ENCODE assay signal across 20 mouse cellular contexts in the genomic region with DNA sequence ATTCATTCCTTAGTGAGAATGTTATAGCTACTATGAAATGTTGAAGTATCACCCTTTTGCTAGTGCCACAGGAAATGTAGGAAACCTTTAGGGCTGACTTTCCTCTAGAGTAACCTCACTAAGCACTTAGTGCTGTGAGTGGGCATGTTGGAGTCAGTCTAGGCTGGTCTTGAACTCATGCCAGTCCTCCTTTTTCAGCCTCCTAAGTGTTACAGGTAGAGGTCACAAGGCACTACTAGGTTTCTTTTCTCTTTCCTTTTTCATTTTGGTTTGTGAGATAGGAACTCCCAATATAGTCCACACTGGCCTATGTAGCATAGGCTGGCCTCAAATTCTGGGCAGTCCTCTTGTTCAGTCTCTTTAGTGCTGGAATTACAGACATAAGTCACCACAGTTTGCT. TPM values are rescaled to one million over a fixed set of nuclear protein-coding genes. Genes with fewer than 3 reads are reported as not detected.
DNase-seq lines count a peak whose midpoint lies in the region; ATAC-seq and TF ChIP-seq lines count a peak whose summit lies in the region.
"Had no signal": no experiment of that assay in that cellular context is flagged by ENCODE, and none has a peak within 500 bp of the region (broad histone marks: within the 10 kb centered on the region; RNA-seq: fewer than 3 reads in every experiment).

No protein-coding gene starts in this region.

- H3K27ac ChIP-seq in layer of hippocampus, adult 2 months, result peak overlapping the region; percentile 93; the same call in 1 of the 2 replicates
- H3K27ac ChIP-seq: embryonic facial prominence, embryonic 12.5 days; forebrain, embryonic 15.5 days; heart, embryonic 13.5 days; limb, embryonic 12.5 days; liver, embryonic 15.5 days; midbrain, embryonic 12.5 days; neural tube, embryonic 13.5 days; stomach, embryonic 15.5 days had no signal

- ATAC-seq in cerebellum, adult (ENCODE audit: insufficient number of reproducible peaks, low FRiP score, low TSS enrichment), result no peak
- ATAC-seq in erythroid progenitor cell, adult 5-6 weeks (replicated peaks; ENCODE audit: low FRiP score, poor library complexity, severe bottlenecking), result no peak
- ATAC-seq: forebrain, embryonic 15.5 days; inflammation-experienced regulatory T-cells, adult 6 months had no signal

- no peaks in the 10 kb centered on the region for H3K79me2 ChIP-seq in myocyte (ENCODE audit: control insufficient read depth, insufficient read depth)

- no peaks in the 10 kb centered on the region for H3K36me3 ChIP-seq in myocyte (ENCODE audit: control insufficient read depth, insufficient read depth)
- H3K36me3 ChIP-seq: embryonic facial prominence, embryonic 12.5 days; forebrain, embryonic 15.5 days; heart, embryonic 13.5 days; limb, embryonic 12.5 days; liver, embryonic 15.5 days; midbrain, embryonic 12.5 days; neural tube, embryonic 13.5 days; stomach, embryonic 15.5 days had no signal

- H3K4me2 ChIP-seq in myocyte (ENCODE audit: low read depth), result peak overlapping the region; percentile 90

- no peak for TF ChIP-seq CTCF in layer of hippocampus, adult 2 months (conservative IDR thresholded peaks at IDR 0.05)

- no peak overlapping the region for H3ac ChIP-seq in myocyte (ENCODE audit: control insufficient read depth, insufficient read length)

- H3K4me3 ChIP-seq in layer of hippocampus, adult 2 months, result no peak overlapping the region; the same call in 1 of the 2 replicates
- peak overlapping the region; percentile 42 for H3K4me3 ChIP-seq in myocyte
- H3K4me3 ChIP-seq: liver, embryonic 15.5 days had no signal

- DNase-seq in cerebellum, adult 8-10 months, result peak; percentile 37
- DNase-seq in layer of hippocampus, adult 2 months (ENCODE audit: low spot score in 2 of 2), result no peak
- no peak for DNase-seq in layer of hippocampus, postnatal 25 days (ENCODE audit: extremely low spot score in 1 of 2, low spot score in 1 of 2)
- DNase-seq in brain, adult 2 months (ENCODE audit: low read depth, low spot score), result peak; percentile 29
- DNase-seq: thymus, adult 18-20 months had no signal

- H3K27me3 ChIP-seq in myocyte (ENCODE audit: control insufficient read depth, insufficient read depth, insufficient read length), result no peaks in the 10 kb centered on the region
- H3K27me3 ChIP-seq: CH12.LX had no signal

- no peak for TF ChIP-seq POLR2A in myocyte (IDR thresholded peaks at IDR 0.05; ENCODE audit: insufficient read length, low read depth)

TF ChIP-seq in myocyte, 11 proteins besides CTCF, POLR2A, EP300 and RAD21:
- TF ChIP-seq MYOD1 (IDR thresholded peaks at IDR 0.05; ENCODE audit: control insufficient read depth in 1 of 3, insufficient read length in 2 of 3, low read depth in 2 of 3), result no peak
- no peak for TF ChIP-seq MAX (IDR thresholded peaks at IDR 0.05; ENCODE audit: low read depth)
- TF ChIP-seq TCF12 (IDR thresholded peaks at IDR 0.05; ENCODE audit: insufficient read depth, poor library complexity, severe bottlenecking), result no peak
- TF ChIP-seq E2F4 (IDR thresholded peaks at IDR 0.05; ENCODE audit: insufficient read depth), result no peak
- TF ChIP-seq REST (IDR thresholded peaks at IDR 0.05; ENCODE audit: insufficient read depth, insufficient read length), result no peak
- TF ChIP-seq CEBPB (IDR thresholded peaks at IDR 0.05; ENCODE audit: insufficient read depth, poor library complexity, severe bottlenecking), result no peak
- no peak for TF ChIP-seq SRF (IDR thresholded peaks at IDR 0.05; ENCODE audit: control insufficient read depth, insufficient read length, low read depth)
- no peak for TF ChIP-seq USF1 (IDR thresholded peaks at IDR 0.05; ENCODE audit: low read depth)
- no peak for TF ChIP-seq POLR2AphosphoS2 (IDR thresholded peaks at IDR 0.05; ENCODE audit: insufficient read length, low read depth)
- TF ChIP-seq MYOG (IDR thresholded peaks at IDR 0.05; ENCODE audit: control insufficient read depth in 1 of 3, insufficient read depth in 1 of 3, insufficient read length in 2 of 3, low read depth in 2 of 3), result no peak
- TF ChIP-seq TCF3 (IDR thresholded peaks at IDR 0.05; ENCODE audit: insufficient read length, low read depth), result no peak
TF ChIP-seq in myocyte: peak in this region for 0.

RNA-seq across cellular contexts. Expression of a gene that starts 1.9 kb away (rescaled TPM):
- total RNA-seq in layer of hippocampus, adult 2 months (2021), result 1 to 10 TPM; 5.4 to 5.9 TPM
- 1 to 10 TPM; 3.2 to 3.3 TPM for total RNA-seq in layer of hippocampus, postnatal 25 days (2021)
- 4.9 TPM for polyA plus RNA-seq in myocyte (2012; fragmentation: generic; extraction: Trizol)
- not detected in 2 replicates for total RNA-seq in erythroid progenitor cell, adult 5-6 weeks (2015; ENCODE audit: low replicate concordance)
- total RNA-seq in erythroid progenitor cell, adult 5-6 weeks (2017; ENCODE audit: low replicate concordance), result not detected in 2 replicates
- total RNA-seq: CH12.LX; MEL; monocyte, adult 5-6 weeks had no signal

RNA-seq across cellular contexts. Expression of a gene that starts 25.0 kb away (rescaled TPM):
- total RNA-seq in layer of hippocampus, adult 2 months (2021), result 1 to 10 TPM; 2.4 to 3.2 TPM
- total RNA-seq in layer of hippocampus, postnatal 25 days (2021), result 1 to 10 TPM; 2.1 to 3.1 TPM
- 20.6 TPM for polyA plus RNA-seq in myocyte (2012; fragmentation: generic; extraction: Trizol)
- 12.3 and 13.8 TPM in 2 replicates for total RNA-seq in erythroid progenitor cell, adult 5-6 weeks (2015; ENCODE audit: low replicate concordance)
- total RNA-seq in erythroid progenitor cell, adult 5-6 weeks (2017; ENCODE audit: low replicate concordance), result 3.0 and 3.6 TPM in 2 replicates

RNA-seq across cellular contexts. Expression of a gene that starts 29.3 kb away (rescaled TPM):
- 10 to 100 TPM; 35.0 to 36.0 TPM for total RNA-seq in layer of hippocampus, adult 2 months (2021)
- 10 to 100 TPM; 34.6 to 37.0 TPM for total RNA-seq in layer of hippocampus, postnatal 25 days (2021)
- polyA plus RNA-seq in myocyte (2012; fragmentation: generic; extraction: Trizol), result 81.0 TPM
- total RNA-seq in erythroid progenitor cell, adult 5-6 weeks (2015; ENCODE audit: low replicate concordance), result 39.3 and 75.5 TPM in 2 replicates
- 14.8 and 16.6 TPM in 2 replicates for total RNA-seq in erythroid progenitor cell, adult 5-6 weeks (2017; ENCODE audit: low replicate concordance)

RNA-seq across cellular contexts. Expression of a gene that starts 29.4 kb away (rescaled TPM):
- total RNA-seq in layer of hippocampus, adult 2 months (2021), result 10 to 100 TPM; 70.3 to 73.4 TPM
- 10 to 100 TPM; 67.4 to 75.4 TPM for total RNA-seq in layer of hippocampus, postnatal 25 days (2021)
- polyA plus RNA-seq in myocyte (2012; fragmentation: generic; extraction: Trizol), result 113 TPM
- total RNA-seq in erythroid progenitor cell, adult 5-6 weeks (2015; ENCODE audit: low replicate concordance), result 16.6 and 28.9 TPM in 2 replicates
- total RNA-seq in erythroid progenitor cell, adult 5-6 weeks (2017; ENCODE audit: low replicate concordance), result 8.3 and 13.2 TPM in 2 replicates

RNA-seq across cellular contexts. Expression of a gene that starts 35.2 kb away (rescaled TPM):
- total RNA-seq in layer of hippocampus, adult 2 months (2021), result 10 to 100 TPM; 92.9 to 95.6 TPM
- 10 to 100 TPM; 85.3 to 88.8 TPM for total RNA-seq in layer of hippocampus, postnatal 25 days (2021)
- polyA plus RNA-seq in myocyte (2012; fragmentation: generic; extraction: Trizol), result 71.3 TPM
- 34.4 and 37.8 TPM in 2 replicates for total RNA-seq in erythroid progenitor cell, adult 5-6 weeks (2015; ENCODE audit: low replicate concordance)
- 23.5 and 28.2 TPM in 2 replicates for total RNA-seq in erythroid progenitor cell, adult 5-6 weeks (2017; ENCODE audit: low replicate concordance)

Comparison
In these comparisons a context has a peak if more than half of its experiments do, and no peak if none do; other contexts are left out.
1. DNase-seq: peak in cerebellum, adult 8-10 months (single experiment) and brain, adult 2 months (single experiment); none in layer of hippocampus, adult 2 months (0 of 2) and layer of hippocampus, postnatal 25 days (0 of 2).
2. RNA of a gene that starts 1.9 kb away (total RNA-seq): 5.4 to 5.9 TPM in layer of hippocampus, adult 2 months and 3.2 to 3.3 TPM in layer of hippocampus, postnatal 25 days; not detected in erythroid progenitor cell, adult 5-6 weeks; every median in the first group is over 4 times any median in the second.